Mouse (Mus musculus) liver, postnatal 0 days (tissue): ENCODE data around the gene Serpine1. TPM values are rescaled to one million over a fixed set of nuclear protein-coding genes. Genes with fewer than 3 reads are reported as not detected.

Experiments used
- ATAC-seq: fragments of 200-750 bp; cut with Nextera tagmentation; 2 replicates; pipeline ENCODE4 v1.8.0; 2017; ENCODE audit warnings: mild to moderate bottlenecking, moderate library complexity
- DNase-seq: peaks from one replicate; pipeline ENCODE4 v3.0.0-alpha.2; 2016
- H3K27ac ChIP-seq: fragments of 300-500 bp; sonication (generic); 2 replicates; pipeline ENCODE4 v1.5.1; 2014; ENCODE audit warnings: antibody characterized with exemption, moderate library complexity, mild to moderate bottlenecking, low read depth
- H3K27me3 ChIP-seq: fragments of 300-500 bp; sonication (generic); 2 replicates; pipeline ENCODE4 v1.6.1; 2014; ENCODE audit warnings: low read length, control low read depth, mixed read lengths; ENCODE audit not compliant: insufficient read depth
- H3K36me3 ChIP-seq: fragments of 300-500 bp; sonication (generic); replicated peaks from 2 replicates; pipeline ENCODE4 v1.6.1; 2014; ENCODE audit warnings: mild to moderate bottlenecking, control low read depth, low read length, moderate library complexity, mixed read lengths; ENCODE audit not compliant: insufficient read depth
- H3K4me1 ChIP-seq: fragments of 300-500 bp; sonication (generic); 2 replicates; pipeline ENCODE4 v1.6.1; 2014; ENCODE audit warnings: antibody characterized with exemption, mild to moderate bottlenecking, control low read depth; ENCODE audit not compliant: insufficient read depth
- H3K4me2 ChIP-seq: fragments of 300-500 bp; sonication (generic); 2 replicates; pipeline ENCODE4 v1.6.1; 2014; ENCODE audit warnings: low read depth, mild to moderate bottlenecking, low read length, moderate library complexity, mixed read lengths
- H3K4me3 ChIP-seq: fragments of 300-500 bp; sonication (generic); 2 replicates; pipeline ENCODE4 v1.5.1; 2014; ENCODE audit warnings: low read depth, low read length
- H3K9ac ChIP-seq: fragments of 300-500 bp; sonication (generic); replicated peaks from 2 replicates; pipeline ENCODE4 v1.6.1; 2014; ENCODE audit warnings: mild to moderate bottlenecking, moderate library complexity
- H3K9me3 ChIP-seq: fragments of 300-500 bp; sonication (generic); 2 replicates; pipeline ENCODE4 v1.6.1; 2016; ENCODE audit warnings: mild to moderate bottlenecking, control low read depth, low read length, mixed read lengths
- CTCF ChIP-seq: sonication (generic); IDR thresholded peaks from 2 replicates; pipeline ENCODE4 v1.5.1; 2016; ENCODE audit warnings: antibody characterized with exemption, low read depth
- EP300 ChIP-seq: IDR thresholded peaks from 2 replicates; pipeline ENCODE4 v1.6.1; 2016; ENCODE audit warnings: antibody characterized with exemption, low read depth, mild to moderate bottlenecking
- WGBS: fragments of 180-500 bp; shearing (Covaris S2); extraction: QIAGEN DNeasy Blood & Tissue Kit; methylation state at CpG from one replicate; pipeline ENCODE4 v1.1.7; 2014; ENCODE audit not compliant: insufficient replicate concordance; 5-methylcytosine and 5-hydroxymethylcytosine counted together
- polyA plus RNA-seq: library from polyadenylated mRNA; unstranded; fragments of >200 nt; fragmentation: Nextera tagmentation; extraction: Ambion mirVana; gene quantifications from 2 replicates; pipeline ENCODE4 v1.2.1, GENCODE M21; 2015

The Serpine1 gene
- polyA plus RNA-seq, 1 experiment from 2014 or later = 0.23 TPM

GRCm38 (mm10) chr5:137114891-137115561 lies 43.0 kb upstream of the Serpine1 start:
- no peak for DNase-seq
- TF ChIP-seq EP300 = no peak
- no peak for TF ChIP-seq CTCF
- no peak for ATAC-seq
- peak overlapping the region; percentile 81 for H3K4me3 ChIP-seq
- peaks cover 38% of the 10 kb centered on the region for H3K36me3 ChIP-seq
- 57% methylated on average over 9 of the region's 9 CpGs for WGBS
- H3K9ac ChIP-seq = peak overlapping the region; percentile 88
- peaks cover 22% of the 10 kb centered on the region for H3K4me1 ChIP-seq
- H3K9me3 ChIP-seq = peaks cover 30% of the 10 kb centered on the region
- H3K4me2 ChIP-seq = peak overlapping the region; percentile 81
- peak overlapping the region; percentile 93 for H3K27ac ChIP-seq
- H3K27me3 ChIP-seq = no peaks in the 10 kb centered on the region

- 92% methylated on average over 4 of the region's 5 CpGs for WGBS
- H3K36me3 ChIP-seq = peaks cover 38% of the 10 kb centered on the region
- H3K9me3 ChIP-seq = peaks cover 30% of the 10 kb centered on the region
- H3K27me3 ChIP-seq = no peaks in the 10 kb centered on the region
- TF ChIP-seq EP300 = no peak
- no peak for TF ChIP-seq CTCF
- no peak overlapping the region for H3K27ac ChIP-seq
- H3K4me1 ChIP-seq = peaks cover 21% of the 10 kb centered on the region
- no peak overlapping the region for H3K4me2 ChIP-seq
- no peak overlapping the region for H3K9ac ChIP-seq
- ATAC-seq = no peak
- DNase-seq = no peak
- H3K4me3 ChIP-seq = no peak overlapping the region
Observed at GRCm38 (mm10) chr5:137111542-137112408, 39.7 kb upstream of the Serpine1 start.

- Histone ChIP-seq H3K27ac (no peak overlapping the region), H3K9me3 (peaks cover 30% of the 10 kb centered on the region), H3K27me3 (no peaks in the 10 kb centered on the region), H3K4me2 (no peak overlapping the region), H3K4me1 (peaks cover 20% of the 10 kb centered on the region), H3K4me3 (no peak overlapping the region), H3K36me3 (peaks cover 38% of the 10 kb centered on the region), H3K9ac (no peak overlapping the region)
- no peak for TF ChIP-seq EP300
- TF ChIP-seq CTCF = no peak
- WGBS = 91% methylated on average over 12 of the region's 12 CpGs
- no peak for ATAC-seq
- no peak for DNase-seq
Observed at GRCm38 (mm10) chr5:137110863-137111262, 38.8 kb upstream of the Serpine1 start.

GRCm38 (mm10) chr5:137109941-137110593 lies 38.0 kb upstream of the Serpine1 start:
- DNase-seq (no peak), ATAC-seq (no peak)
- H3K4me3 ChIP-seq = no peak overlapping the region
- H3K4me1 ChIP-seq = peaks cover 24% of the 10 kb centered on the region
- H3K9ac ChIP-seq = no peak overlapping the region
- WGBS = 76% methylated on average over 25 of the region's 25 CpGs
- peaks cover 37% of the 10 kb centered on the region for H3K36me3 ChIP-seq
- no peak overlapping the region for H3K4me2 ChIP-seq
- H3K9me3 ChIP-seq = peaks cover 30% of the 10 kb centered on the region
- H3K27ac ChIP-seq = no peak overlapping the region
- no peak for TF ChIP-seq CTCF
- TF ChIP-seq EP300 = no peak
- no peaks in the 10 kb centered on the region for H3K27me3 ChIP-seq

GRCm38 (mm10) chr5:137108111-137108510 lies 36.0 kb upstream of the Serpine1 start:
- 62% methylated on average over 6 of the region's 6 CpGs for WGBS

GRCm38 (mm10) chr5:137107670-137108069 lies 35.6 kb upstream of the Serpine1 start:
- Histone ChIP-seq H3K9me3 (peaks cover 10% of the 10 kb centered on the region; the same call in 1 of the 2 replicates), H3K27me3 (no peaks in the 10 kb centered on the region), H3K36me3 (peaks cover 13% of the 10 kb centered on the region), H3K4me1 (peaks cover 36% of the 10 kb centered on the region), H3K4me2 (no peak overlapping the region), H3K4me3 (no peak overlapping the region), H3K27ac (no peak overlapping the region), H3K9ac (no peak overlapping the region)
- WGBS = 70% methylated on average over 8 of the region's 8 CpGs
- DNase-seq (no peak), ATAC-seq (no peak)
- TF ChIP-seq CTCF (no peak), EP300 (no peak)

More at GRCm38 (mm10) chr5:137108111-137108510, 36.0 kb upstream of the Serpine1 start:
- Histone ChIP-seq H3K27ac (no peak overlapping the region), H3K9ac (no peak overlapping the region), H3K4me1 (peaks cover 31% of the 10 kb centered on the region), H3K4me3 (no peak overlapping the region), H3K9me3 (peaks cover 15% of the 10 kb centered on the region), H3K27me3 (no peaks in the 10 kb centered on the region), H3K36me3 (peaks cover 18% of the 10 kb centered on the region), H3K4me2 (no peak overlapping the region)
- DNase-seq (no peak), ATAC-seq (no peak)
- no peak for TF ChIP-seq CTCF
- TF ChIP-seq EP300 = no peak
